Mouse (Mus musculus) ZHBTc4 (cell line): ENCODE results near the gene Nr6a1.
A peak's percentile ranks its signal among the peaks of the same experiment; 100 is the strongest.

ENCODE experiments used
- DNase-seq: peaks from one replicate; pipeline ENCODE4 v3.0.0-alpha.2; 2011; ENCODE audit warnings: low read depth, low spot score

The Nr6a1 gene

DNA sequence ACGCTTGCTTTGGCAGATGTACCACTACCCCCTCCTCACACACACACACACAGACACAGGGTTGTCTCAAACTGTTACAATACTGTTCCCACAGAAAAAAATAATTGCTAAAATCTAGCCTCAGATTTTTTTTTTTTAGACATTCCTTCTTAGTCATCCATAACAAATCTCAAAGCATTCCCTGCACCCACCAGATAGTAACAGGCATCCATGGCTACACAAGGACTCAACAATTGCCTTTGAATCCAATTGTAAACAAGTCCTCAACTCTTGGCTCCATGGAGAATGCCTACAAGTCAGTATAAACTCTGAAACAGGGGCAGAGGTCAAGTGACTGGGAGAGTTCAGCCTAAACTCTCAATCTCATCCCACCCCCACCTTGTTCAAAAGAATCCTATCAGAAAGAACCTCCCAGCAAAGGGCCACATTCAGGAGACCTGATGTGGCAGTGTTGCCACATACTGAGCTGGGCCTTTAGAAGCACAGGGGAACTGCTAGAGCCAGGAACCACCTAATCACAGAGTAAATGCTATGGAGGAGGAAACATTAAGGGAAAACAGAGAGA lies 52.9 kb downstream of the Nr6a1 start:
- peak; percentile 24 for DNase-seq

DNA sequence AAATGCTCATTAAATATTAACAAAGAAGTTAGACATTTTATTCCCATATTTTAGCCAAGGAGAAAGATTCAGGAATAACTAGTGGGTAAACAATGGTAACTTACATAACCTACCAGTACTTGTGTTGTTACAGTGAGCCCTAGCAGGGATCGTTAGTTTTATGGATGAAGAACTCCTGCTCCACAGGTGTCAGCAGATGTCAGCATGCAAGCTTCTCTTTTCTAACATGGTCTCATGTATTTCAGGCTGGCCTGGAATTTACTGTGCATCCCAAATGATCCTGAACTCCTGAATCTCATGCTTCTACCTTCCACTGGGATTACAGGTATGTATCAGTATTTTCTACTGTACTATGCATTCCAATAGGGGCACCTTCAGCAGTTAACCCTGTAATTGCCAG lies 54.8 kb downstream of the Nr6a1 start:
- DNase-seq = no peak

DNA sequence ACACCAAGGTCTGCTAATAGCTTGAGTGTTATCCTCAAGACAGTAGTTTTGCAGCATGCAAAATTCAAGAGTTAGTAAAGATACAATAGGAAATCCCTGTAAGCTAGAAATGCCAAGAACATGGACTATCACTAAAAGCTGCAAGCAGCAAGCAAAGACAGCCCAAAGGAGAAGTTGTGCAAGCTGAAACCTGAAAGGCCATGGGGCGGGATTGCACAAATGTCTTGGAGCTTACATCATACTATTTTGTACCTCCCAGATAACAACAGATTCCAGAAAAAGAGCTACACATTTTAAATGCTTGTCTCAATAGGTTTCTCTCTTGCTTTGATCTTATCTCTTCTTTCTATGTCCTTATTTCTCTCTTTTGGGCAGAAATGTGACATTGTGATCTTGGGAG lies 60.8 kb downstream of the Nr6a1 start:
- DNase-seq = no peak

DNA sequence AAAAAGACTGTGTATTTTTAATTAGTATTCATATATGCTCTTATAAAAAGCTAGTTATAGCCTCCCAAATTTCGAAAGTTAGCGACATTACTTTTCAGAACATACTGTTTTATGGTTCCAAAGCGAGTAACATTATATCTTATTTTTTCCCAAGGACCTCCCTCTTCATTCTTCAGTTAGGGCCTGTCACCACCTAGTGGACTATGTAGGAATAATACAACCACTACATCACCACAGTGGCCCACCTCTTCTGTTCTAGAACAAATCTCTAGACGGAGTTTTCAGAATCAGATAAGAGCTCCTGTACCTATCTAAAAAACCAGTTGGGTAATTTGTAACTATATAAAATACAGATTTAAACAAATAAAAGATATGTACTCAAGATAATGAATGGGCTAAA lies 63.5 kb downstream of the Nr6a1 start:
- peak; percentile 48 for DNase-seq

DNA sequence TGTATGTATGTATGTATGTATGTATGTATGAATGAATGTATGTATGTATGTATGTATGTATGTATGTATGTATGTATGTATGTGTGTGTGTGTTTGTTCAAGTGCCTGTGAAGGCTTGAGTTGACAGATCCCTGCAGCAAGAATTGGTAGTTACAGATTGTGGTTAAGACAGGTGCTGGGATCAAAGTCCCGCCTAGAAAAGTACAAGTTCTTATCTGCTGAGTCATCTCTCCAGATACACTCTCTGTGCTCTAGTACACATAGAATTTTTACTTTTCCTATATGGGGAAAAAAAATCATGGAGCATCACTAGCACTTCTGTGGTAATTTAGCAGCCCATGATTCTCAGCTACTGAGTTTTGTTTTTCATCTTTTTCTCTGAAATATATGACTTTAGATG lies 75.7 kb downstream of the Nr6a1 start:
- DNase-seq = no peak

DNA sequence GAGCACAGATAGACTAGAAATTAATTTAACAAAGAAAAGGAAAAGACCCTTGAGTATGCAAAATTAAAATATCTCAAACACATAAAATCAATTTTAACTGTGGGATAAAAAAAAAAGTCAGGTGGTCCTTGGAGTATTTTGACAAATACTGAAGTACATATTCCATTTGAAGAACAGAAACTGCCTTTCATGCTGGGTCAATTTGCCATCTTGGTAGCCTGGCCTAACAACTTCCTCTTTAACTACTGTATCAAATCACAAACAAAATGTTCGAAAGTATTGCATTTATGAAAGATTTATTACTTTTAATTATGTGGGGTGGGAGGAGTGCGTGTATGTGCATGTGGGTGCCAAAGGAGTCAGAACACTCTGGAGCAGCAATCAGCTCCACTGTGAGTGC lies 81.2 kb downstream of the Nr6a1 start:
- DNase-seq = no peak

DNA sequence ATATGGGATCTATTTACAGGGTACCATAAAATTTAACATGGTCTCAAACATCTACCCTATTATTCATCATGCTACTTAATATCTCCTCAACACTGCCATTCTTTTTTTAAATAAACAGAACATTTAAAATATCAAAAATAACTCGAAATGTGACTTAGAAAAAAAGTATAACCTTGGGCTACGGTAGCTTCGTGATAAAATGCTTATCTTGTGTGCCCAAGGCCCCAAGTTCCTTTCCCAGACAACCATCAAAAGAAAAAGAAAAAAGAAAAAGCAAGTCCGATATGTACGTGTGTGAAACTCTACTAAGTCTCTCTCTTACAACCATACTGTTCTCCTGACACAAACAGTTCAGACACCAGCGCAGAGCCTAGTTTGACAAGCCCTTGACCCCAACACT lies 92.0 kb downstream of the Nr6a1 start:
- DNase-seq = no peak

DNA sequence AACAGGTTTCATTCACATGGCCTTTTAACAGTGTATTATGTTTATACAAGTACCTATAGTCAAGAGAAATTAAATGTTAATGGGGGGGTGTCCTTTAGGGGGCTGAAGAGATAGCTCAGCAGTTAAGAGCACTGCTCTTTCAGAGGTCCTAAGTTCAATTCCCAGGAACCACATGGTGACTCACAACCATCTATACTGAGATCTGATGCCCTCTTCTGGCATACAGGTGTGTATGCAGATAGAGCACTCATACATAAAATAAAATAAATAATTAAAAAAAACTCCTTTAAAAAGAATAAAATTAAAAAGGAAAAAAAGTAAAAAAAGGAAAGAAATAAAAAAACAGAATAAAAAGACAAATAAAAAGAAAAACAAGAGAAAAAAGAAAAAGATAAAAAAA lies 95.5 kb downstream of the Nr6a1 start:
- DNase-seq = no peak

DNA sequence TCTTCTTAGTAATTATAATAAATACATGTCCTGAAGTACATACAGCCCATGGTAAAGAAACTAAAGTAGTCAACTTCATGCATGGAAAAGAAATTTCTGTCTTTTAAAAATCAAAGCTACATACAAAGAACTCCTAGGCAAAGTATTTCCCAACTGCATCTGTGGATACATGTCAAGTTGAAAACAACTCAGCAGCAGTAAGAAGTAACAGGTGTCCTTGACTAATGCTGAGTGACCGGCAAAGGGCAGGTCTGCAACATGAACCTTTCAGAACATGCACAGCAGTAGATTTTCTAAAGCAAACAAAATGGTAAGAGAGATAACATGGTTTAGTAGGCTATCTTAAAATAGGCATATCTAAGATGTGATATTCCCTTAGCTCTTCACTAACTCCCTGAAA lies 98.0 kb downstream of the Nr6a1 start:
- DNase-seq = no peak

DNA sequence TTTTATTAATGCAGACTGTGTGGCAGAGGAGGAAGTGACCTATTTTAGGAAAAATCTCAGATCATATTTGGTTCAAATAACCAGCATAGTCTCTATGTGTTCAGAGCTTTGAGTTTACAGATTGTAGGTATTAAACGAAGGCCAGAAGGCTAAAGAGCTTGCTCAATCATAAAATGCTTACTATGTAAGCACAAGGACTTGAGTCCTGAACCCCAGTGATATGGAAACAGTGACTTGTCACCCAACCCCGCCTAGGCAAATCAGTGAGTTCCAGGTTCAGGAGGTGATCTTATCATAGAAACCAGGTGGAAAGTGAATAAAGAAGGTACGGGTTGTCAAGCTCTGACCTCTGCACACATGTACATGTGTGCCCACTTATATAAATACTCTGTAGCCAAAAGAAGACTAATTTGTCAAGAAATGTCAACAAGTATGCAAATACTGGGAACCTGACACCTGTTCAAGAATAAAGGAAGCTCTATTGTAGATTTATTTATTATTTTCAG lies 99.6 kb downstream of the Nr6a1 start:
- no peak for DNase-seq

DNA sequence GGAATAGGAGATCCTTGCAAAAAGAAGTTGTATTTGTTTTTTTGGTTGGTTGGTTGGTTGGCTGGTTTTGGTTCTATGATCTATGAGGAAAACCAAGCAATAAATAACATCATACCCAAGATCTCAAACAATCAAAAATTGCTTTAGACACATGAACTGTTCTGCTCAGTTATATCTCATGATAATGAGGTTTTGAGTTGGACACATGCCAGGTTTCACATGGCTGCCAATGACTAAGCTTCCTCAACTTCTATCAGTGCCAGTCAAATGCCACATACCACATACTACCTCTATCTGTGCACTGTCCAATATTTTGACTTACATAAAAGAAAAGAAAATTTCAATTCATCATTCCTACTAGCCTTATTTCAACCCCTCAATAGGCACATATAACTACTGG lies 101.3 kb downstream of the Nr6a1 start:
- DNase-seq = no peak

DNA sequence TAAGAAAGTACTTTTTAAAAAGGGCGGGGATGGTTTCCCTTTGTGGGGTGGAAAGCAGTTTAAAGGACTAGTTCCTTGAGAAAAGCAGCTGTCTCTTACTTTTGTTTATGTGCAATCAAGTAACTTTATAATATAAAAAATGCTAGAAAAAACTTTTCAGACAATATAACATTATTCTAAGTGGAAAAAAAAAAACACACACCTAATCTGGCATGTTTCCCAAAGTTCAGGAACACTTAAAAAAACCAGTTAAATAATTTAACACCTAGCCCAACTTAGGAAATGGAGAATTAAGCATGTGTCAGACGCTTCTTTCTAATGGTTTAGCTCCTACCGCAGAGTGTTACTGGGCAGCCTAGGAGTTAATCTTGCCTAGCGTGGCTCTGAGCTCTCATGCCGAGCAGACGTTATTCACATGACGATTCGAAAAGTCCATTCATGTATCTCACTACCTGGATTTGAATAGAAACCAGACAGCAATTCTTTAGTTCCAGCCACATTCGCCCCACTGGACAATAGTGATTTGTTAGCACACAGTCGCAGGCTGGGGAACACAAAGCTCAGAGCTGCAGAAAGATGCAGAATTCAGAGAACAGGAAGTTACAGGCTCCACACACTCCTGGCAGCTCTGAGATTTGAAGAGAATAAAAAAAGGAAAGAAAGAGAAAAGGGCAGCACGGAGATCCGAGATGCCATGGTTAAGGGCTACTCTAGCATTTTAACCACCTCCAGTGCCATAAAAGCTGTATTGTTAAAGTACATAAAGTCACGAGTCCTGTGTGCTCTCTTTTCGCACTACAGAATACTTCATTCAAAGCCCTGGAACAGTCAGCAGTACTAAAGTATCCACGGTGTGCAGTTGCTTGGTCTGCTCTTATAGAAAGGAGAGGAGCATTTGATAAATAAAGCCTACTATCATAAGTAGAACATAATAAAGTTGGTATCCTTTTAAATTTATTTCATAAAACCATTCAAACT lies 102.4 kb downstream of the Nr6a1 start:
- DNase-seq = peak; percentile 46

DNA sequence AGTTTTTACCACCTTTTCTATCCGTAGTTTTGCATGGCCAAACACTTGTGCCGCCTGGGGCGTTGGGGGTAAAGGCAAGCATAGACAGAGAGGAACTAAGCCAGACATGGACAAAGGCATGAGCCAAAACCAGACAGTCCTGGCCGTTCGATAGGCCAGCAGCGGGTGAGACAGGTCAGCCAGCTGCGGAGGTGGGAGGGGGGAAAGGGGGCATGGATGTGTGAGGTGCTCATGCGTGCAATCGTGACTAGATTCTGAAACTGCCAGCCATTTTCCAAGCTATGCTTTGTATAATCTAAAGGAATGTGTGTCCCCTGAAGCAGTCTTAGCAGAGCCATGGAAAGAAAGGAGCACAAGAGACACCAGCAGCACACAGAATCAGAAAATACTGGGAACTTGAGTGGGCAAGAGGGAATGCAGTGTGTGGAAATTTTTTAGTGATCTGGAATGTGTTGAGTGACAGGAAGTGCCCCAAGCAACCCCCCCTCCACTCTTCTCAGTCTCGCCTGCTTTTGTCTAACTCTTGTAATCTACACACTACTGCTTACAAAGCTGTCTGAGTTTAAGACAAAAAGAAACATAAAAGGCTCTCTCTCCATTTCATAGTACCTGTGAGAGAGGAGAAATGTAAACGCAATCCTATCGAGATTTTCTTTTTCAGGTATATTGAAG lies 103.4 kb downstream of the Nr6a1 start:
- DNase-seq = peak; percentile 23

DNA sequence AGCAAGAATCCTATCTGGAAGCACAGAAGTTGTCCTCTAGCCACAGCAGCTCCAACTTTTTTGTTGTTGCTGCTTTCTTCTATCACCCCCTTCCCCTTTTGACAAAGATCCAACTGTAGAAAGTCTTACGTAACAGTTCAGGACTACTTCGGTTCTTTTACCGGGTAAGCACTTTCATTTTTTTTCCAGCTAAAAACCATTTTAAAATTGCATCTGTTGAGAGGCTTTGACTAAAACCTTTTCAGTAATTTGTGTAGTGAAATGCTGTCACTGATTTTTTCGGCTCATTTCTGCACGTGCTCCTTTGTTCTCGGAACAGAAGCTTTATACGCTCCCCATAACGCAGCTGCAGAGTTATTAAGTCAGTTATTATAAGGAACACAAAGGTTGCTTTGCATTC lies 104.1 kb downstream of the Nr6a1 start:
- DNase-seq = no peak

DNA sequence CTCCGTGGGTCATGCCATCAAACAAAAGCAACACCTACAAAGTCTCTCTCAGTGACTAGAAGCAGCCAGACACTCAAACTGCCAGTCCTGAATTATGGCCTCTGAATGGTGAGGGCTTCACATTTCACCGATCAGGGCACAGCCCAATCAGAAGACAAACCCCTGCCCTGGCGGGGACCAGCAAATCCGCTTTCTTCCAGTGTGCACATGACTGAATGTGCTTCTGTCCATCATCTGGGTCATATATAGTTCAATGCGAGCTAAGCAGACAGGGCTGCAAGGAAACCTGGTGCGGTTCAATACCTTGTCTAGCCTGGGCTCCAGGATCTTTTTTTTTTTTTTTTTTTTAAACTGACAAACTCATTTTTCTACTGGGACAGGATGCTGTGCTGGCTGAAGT lies 104.5 kb downstream of the Nr6a1 start:
- peak; percentile 35 for DNase-seq

DNA sequence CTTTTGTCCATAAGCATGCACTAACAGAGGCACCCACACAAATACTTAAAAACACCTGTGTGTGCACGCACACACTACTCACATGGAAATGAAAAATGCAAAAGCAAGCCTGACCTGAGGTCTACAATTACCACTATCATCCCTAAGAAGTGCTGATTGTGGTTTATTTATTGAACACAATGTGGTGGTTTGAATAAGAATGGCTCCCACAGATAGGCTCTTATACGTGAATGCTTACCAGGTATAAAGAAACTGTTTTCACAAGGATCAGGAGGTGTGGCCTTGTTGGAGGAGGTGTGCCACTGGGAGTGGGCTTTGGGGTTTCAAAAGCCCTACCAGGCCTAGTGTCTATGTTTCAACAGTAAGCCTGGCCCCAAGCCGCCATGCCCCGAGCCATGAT lies 110.0 kb downstream of the Nr6a1 start:
- DNase-seq = peak; percentile 57

DNA sequence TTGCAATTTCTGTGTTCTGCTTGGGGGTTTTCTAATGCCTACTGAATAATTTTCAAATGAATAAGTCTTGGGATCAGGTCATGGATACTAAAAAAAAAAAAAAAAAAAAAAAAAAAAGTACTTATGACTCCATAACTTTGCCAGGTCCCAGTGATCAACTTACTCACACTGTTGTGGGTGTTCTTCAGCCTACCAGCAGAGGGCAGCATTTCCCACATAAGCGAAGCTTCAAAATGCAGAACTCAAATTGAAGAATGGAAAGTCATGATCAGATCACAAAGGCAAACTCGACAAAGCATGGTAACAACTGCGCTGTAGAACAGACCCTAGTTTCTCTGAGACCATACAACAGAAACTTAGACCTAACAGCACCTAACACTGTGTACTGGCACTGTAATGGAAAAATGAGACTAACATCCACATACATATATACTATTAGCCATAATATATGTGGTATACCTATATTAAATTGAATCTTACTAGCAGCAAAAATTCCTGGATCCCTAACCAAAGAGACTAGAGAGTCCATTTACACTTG lies 130.3 kb downstream of the Nr6a1 start:
- peak; percentile 60 for DNase-seq

DNA sequence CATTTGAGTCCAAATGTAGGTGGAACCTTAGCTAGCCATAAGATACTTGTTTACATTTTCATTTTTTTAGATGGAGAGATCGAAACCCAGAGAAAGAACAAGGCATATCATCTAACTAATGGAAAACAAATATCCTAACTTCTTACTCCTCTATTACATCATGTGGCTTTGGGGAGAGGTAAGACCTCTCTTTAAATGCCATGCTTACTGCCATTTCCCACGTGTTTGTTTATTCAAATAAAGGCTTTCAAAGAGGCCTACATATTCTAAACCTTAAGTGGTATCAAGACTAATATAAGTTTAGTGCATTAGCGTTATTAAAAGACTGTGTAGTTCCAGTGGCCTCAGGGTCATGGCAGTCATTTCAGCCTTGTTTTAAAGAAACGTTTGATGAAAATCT lies 140.2 kb downstream of the Nr6a1 start:
- no peak for DNase-seq

DNA sequence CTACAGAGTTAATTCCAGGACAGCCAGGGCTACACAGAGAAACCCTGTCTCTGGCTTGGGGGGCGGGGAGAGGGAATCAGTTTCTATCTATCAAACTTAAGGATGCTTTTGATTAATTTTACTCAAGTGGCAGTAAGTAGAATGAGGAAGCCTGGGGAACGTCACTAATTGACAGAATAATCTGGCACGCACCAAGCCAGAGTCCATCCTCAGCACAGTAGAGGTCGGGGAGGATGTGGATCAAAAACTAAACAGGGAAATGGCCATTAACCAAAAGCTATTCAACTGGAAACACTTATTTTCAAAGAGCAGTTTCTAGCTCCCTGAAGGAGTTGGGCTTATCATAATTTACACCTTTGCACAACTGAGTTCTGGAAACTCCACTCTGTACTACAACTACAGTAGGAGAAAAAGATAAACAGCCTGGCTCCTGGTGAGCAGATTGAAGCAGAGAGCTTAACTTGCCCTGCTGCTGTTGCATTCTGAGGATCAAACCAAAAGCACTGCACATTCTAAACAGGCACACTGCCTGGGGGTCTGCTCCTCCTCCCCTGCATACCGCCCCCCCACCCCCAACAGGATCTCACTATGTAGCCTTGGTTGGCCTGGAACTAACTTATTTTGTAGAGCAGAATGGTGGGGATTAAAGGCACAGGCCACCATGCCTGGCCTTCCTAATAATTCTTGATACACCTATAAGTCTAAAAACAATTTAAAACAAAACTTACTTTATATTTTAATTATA lies 141.1 kb downstream of the Nr6a1 start:
- DNase-seq = no peak

DNA sequence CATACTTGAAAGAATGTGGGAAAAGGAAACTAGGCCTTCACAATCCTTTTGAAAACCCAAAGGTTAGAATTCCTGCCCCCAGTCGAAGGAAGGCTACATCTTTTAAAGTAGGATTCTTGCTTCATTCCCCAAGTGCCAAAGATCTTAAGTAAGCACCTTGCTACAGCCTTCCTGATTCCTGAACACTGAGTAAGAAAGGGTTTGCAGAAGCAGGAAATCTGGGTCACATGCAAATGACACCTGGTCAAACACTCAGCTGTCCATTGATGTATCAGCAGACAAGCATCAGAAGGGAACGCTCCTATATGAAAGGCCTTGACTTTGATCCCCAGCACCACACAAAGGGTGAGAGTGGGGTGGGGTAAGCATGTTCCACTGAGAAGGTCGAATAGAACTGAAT lies 142.4 kb downstream of the Nr6a1 start:
- no peak for DNase-seq

DNA sequence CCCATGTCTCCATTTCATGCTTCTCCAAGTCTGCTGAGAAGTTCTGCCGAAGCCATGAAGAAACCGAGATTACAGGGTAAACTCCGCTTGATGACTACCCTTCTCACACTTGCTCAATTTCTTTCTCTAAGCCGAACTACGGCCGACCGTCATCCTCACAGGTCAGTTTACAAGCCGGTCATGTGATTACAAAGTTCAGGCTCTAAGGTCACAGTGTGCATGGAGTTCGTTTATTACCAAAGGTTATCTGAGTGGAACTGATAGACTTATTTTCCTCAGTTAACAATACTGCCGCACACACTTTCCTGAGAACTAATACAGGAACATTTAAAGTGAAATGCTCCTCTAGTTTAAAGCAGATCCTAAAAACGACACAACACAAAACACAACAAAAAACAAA lies 143.1 kb downstream of the Nr6a1 start:
- DNase-seq = no peak

DNA sequence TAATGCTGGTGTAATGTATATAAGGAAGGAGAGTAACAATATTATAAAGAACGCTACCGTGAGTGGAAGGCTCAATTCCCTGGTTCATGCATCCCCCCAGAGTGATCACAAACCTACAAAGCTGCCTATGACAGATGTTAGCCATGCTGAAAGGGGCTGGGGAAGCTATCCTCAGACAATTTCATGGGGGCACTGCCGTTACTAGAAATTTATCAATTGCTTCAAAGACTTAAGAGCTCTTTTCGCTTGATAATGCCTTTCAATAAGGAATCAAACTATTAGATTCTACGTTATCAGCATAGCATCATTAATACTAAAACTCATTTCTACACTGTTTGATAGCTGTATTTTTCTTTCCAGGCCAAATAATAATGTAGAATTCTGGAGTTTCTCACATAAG lies 144.1 kb downstream of the Nr6a1 start:
- DNase-seq = no peak
